Mouse (Mus musculus) limb, embryonic 13.5 days (tissue): Measurements from ENCODE around the gene Fyn. TPM values are rescaled to one million over a fixed set of nuclear protein-coding genes. Genes with fewer than 3 reads are reported as not detected.
A peak's percentile ranks its signal among the peaks of the same experiment; 100 is the strongest.

Source experiments
- ATAC-seq: fragments of 200-750 bp; cut with Nextera tagmentation; 2 replicates; pipeline ENCODE4 v1.8.0; 2017; ENCODE audit warnings: low read depth, moderate number of reproducible peaks, moderate TSS enrichment; ENCODE audit not compliant: low FRiP score
- H3K27ac ChIP-seq: fragments of 300-500 bp; sonication (generic); 2 replicates; pipeline ENCODE4 v1.5.1; 2015; ENCODE audit warnings: inconsistent platforms, mild to moderate bottlenecking, moderate library complexity
- H3K27me3 ChIP-seq: fragments of 300-500 bp; sonication (generic); 2 replicates; pipeline ENCODE4 v1.6.1; 2015; ENCODE audit warnings: mild to moderate bottlenecking, inconsistent platforms
- H3K36me3 ChIP-seq: fragments of 300-500 bp; sonication (generic); 2 replicates; pipeline ENCODE4 v1.6.1; 2015; ENCODE audit warnings: inconsistent platforms, mild to moderate bottlenecking, moderate library complexity
- H3K4me1 ChIP-seq: fragments of 300-500 bp; sonication (generic); 2 replicates; pipeline ENCODE4 v1.6.1; 2015; ENCODE audit warnings: inconsistent platforms
- H3K4me2 ChIP-seq: fragments of 300-500 bp; sonication (generic); replicated peaks from 2 replicates; pipeline ENCODE4 v1.6.1; 2015; ENCODE audit warnings: inconsistent platforms, mild to moderate bottlenecking, moderate library complexity
- H3K4me3 ChIP-seq: fragments of 300-500 bp; sonication (generic); 2 replicates; pipeline ENCODE4 v1.5.1; 2015; ENCODE audit warnings: moderate library complexity, mild to moderate bottlenecking, inconsistent platforms
- H3K9ac ChIP-seq: fragments of 300-500 bp; sonication (generic); 2 replicates; pipeline ENCODE4 v1.6.1; 2015; ENCODE audit warnings: mild to moderate bottlenecking, inconsistent platforms
- H3K9me3 ChIP-seq: fragments of 300-500 bp; sonication (generic); 2 replicates; pipeline ENCODE4 v1.6.1; 2016; ENCODE audit warnings: inconsistent platforms
- WGBS: fragments of 180-500 bp; shearing (Covaris S2); methylation state at CpG from one replicate; pipeline ENCODE4 v1.1.7; 2015; 5-methylcytosine and 5-hydroxymethylcytosine counted together
- polyA plus RNA-seq: library from polyadenylated mRNA; unstranded; fragments of >200 nt; fragmentation: Nextera tagmentation; extraction: Ambion mirVana; gene quantifications from 2 replicates; pipeline ENCODE4 v1.2.1, GENCODE M21; 2015

Fyn gene
- polyA plus RNA-seq, 1 experiment from 2014 or later, result 28.0 TPM

GRCm38 (mm10) chr10:39594716-39595115 is 226.1 kb downstream of the Fyn start:
- WGBS, result 92% methylated on average over 1 of the region's 1 CpGs
- no peak for ATAC-seq
- H3K4me1 ChIP-seq, result peaks cover 30% of the 10 kb centered on the region

DNA sequence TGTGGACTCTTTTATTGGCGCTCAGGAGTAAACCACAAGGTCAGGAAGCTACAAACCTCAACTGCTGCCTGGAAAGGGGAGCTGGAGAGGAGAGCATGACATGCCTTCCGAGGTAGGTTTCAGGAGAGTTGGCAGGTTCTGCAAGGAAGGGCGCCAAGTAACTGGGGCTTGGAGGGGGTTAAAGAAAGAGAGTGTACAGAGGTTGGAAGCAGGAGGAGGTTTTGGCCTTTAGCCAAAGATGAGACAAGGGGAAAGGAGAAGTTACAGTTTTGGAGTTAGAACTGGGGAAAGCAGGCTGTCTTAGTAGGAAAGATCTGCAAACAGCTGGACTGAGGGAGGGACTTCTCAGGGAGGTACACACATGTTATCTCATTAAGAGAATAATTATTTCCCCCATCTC is 227.2 kb downstream of the Fyn start:
- Histone ChIP-seq H3K9ac (no peak overlapping the region), H3K27ac (no peak overlapping the region), H3K4me1 (peaks cover 30% of the 10 kb centered on the region), H3K4me2 (no peak overlapping the region), H3K4me3 (no peak overlapping the region), H3K27me3 (no peaks in the 10 kb centered on the region), H3K9me3 (peaks cover 19% of the 10 kb centered on the region), H3K36me3 (no peaks in the 10 kb centered on the region)
- ATAC-seq, result peak; percentile 46; the same call in 1 of the 2 replicates
- WGBS, result 68% methylated on average over 3 of the region's 3 CpGs

More at GRCm38 (mm10) chr10:39594716-39595115, 226.1 kb downstream of the Fyn start:
- no peak overlapping the region for H3K4me3 ChIP-seq
- no peak overlapping the region for H3K9ac ChIP-seq
- no peak overlapping the region for H3K4me2 ChIP-seq
- H3K27ac ChIP-seq, result no peak overlapping the region
- H3K36me3 ChIP-seq, result no peaks in the 10 kb centered on the region
- H3K9me3 ChIP-seq, result peaks cover 19% of the 10 kb centered on the region
- no peaks in the 10 kb centered on the region for H3K27me3 ChIP-seq

DNA sequence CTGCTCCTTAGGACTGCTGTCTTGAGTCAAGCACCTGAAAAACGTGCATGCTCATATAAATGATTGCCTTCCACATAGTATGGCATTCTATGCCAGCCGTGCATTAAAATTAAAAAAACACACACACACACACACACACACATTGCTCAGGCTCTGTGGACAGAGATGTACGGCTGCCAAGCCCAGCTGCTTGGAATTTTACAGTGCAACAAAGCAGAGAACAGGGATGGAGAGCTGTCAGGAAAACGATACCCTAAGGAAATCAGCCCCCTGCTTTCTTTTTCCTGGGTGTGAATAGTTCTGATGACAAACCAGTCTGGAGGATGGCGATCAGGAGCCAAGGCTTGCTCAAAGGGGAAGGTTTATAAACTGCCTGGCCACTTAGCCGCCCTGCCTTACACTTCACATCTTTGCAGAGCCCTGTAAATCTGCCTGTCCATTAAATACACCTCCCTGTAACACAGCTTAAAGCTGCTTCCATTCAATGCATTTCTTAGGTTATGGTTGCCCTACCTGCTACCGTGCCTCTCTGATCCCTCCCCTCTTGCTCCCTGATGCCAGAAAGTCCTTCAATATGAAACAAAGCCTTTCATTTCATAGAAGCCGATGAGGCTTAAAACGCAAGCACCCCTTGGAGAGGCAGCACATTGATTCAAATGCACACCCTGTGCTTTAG is 228.6 kb downstream of the Fyn start:
- WGBS, result 23% methylated on average over 9 of the region's 9 CpGs
- peaks cover 30% of the 10 kb centered on the region for H3K4me1 ChIP-seq
- H3K27me3 ChIP-seq, result no peaks in the 10 kb centered on the region
- H3K9me3 ChIP-seq, result peaks cover 19% of the 10 kb centered on the region
- no peak overlapping the region for H3K9ac ChIP-seq
- peak overlapping the region; percentile 73 for H3K27ac ChIP-seq
- peak; percentile 52 for ATAC-seq
- H3K4me2 ChIP-seq, result peak overlapping the region; percentile 25
- H3K36me3 ChIP-seq, result no peaks in the 10 kb centered on the region
- no peak overlapping the region for H3K4me3 ChIP-seq

DNA sequence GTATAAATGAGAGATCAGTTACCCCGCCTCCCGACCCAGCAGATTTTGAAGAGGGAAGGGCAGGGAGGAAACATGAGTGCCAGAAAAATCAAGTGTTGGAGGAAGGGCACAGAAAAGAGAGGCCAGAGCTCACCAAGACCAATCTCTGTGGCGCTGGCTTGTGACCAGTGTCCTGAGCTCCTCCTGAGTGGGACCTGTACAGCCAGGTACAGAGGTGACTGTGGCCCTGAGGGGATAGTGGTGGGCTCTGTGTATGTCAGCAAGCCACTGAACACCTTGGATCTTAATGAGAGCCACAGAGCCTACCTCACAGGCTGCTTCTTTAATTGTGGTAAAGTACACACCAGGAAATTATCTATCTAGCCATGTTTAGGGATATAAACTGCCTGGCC is 229.1 kb downstream of the Fyn start:
- no peak overlapping the region for H3K9ac ChIP-seq
- WGBS, result 51% methylated on average over 3 of the region's 3 CpGs
- H3K4me1 ChIP-seq, result peaks cover 30% of the 10 kb centered on the region
- no peak overlapping the region for H3K4me3 ChIP-seq
- ATAC-seq, result 0 out of 2 replicates have a peak, but pooled peaks have one; percentile 21
- no peaks in the 10 kb centered on the region for H3K36me3 ChIP-seq
- H3K27ac ChIP-seq, result peak overlapping the region; percentile 73
- peaks cover 15% of the 10 kb centered on the region for H3K9me3 ChIP-seq
- H3K4me2 ChIP-seq, result peak overlapping the region; percentile 25
- no peaks in the 10 kb centered on the region for H3K27me3 ChIP-seq

DNA sequence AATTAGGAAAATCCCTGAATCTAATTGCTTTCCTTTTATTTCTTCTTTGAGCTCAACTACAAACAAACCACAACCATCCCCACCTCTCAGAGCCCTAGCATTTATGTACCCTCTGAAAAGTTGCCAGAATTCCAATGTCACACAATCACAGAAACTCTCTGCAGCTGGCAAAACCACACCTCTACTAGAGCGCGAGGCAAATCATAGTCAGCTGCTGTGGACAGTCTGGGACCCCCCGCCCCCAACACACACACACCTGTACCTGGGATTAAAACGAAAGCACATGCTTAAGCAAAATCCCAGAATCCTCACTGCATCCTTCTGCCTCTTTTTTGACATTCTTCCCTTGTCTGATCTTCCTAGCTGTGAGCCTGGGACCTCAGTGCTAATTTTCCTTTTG is 230.9 kb downstream of the Fyn start:
- peaks cover 30% of the 10 kb centered on the region for H3K4me1 ChIP-seq
- ATAC-seq, result no peak
- peaks cover 9% of the 10 kb centered on the region for H3K9me3 ChIP-seq
- H3K9ac ChIP-seq, result no peak overlapping the region
- H3K4me3 ChIP-seq, result no peak overlapping the region
- H3K4me2 ChIP-seq, result no peak overlapping the region
- H3K27ac ChIP-seq, result no peak overlapping the region
- no peaks in the 10 kb centered on the region for H3K27me3 ChIP-seq
- H3K36me3 ChIP-seq, result no peaks in the 10 kb centered on the region
- 79% methylated on average over 4 of the region's 4 CpGs for WGBS

DNA sequence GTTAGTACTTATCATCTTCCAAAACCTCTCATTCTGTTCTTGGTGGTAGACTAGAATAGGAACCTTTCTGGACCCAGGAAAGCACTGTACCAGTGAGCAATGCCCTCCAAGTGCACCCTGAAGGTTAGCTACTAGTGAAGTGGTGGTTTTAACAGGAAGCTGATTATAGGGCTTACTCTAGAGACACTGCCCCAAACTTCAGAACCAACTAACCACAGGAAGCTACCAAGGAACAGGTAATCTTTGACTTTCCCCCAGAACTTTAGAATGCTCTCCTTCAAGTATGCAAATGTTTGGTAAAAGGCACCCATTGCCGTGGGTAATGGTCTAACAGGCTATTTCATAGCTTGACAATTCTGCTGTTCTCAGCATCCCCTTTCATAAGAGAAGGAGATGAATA is 231.5 kb downstream of the Fyn start:
- Histone ChIP-seq H3K4me1 (peaks cover 30% of the 10 kb centered on the region), H3K9ac (no peak overlapping the region), H3K4me2 (no peak overlapping the region), H3K27me3 (no peaks in the 10 kb centered on the region), H3K9me3 (peaks cover 13% of the 10 kb centered on the region), H3K4me3 (no peak overlapping the region), H3K36me3 (no peaks in the 10 kb centered on the region), H3K27ac (no peak overlapping the region)
- WGBS, result 90% methylated on average over 1 of the region's 1 CpGs
- no peak for ATAC-seq

- no peaks in the 10 kb centered on the region for H3K27me3 ChIP-seq
- no peaks in the 10 kb centered on the region for H3K36me3 ChIP-seq
- H3K4me1 ChIP-seq, result peaks cover 21% of the 10 kb centered on the region
- no peak overlapping the region for H3K9ac ChIP-seq
- WGBS, result 71% methylated on average over 5 of the region's 5 CpGs
- no peak for ATAC-seq
- no peak overlapping the region for H3K27ac ChIP-seq
- H3K4me2 ChIP-seq, result no peak overlapping the region
- no peak overlapping the region for H3K4me3 ChIP-seq
- H3K9me3 ChIP-seq, result peaks cover 19% of the 10 kb centered on the region
These were observed 232.4 kb downstream of the Fyn start for GRCm38 (mm10) chr10:39601068-39601467.

- 85% methylated on average over 1 of the region's 1 CpGs for WGBS
- no peaks in the 10 kb centered on the region for H3K27me3 ChIP-seq
- ATAC-seq, result no peak
- no peak overlapping the region for H3K27ac ChIP-seq
- no peak overlapping the region for H3K4me2 ChIP-seq
- no peak overlapping the region for H3K4me3 ChIP-seq
- H3K36me3 ChIP-seq, result no peaks in the 10 kb centered on the region
- no peak overlapping the region for H3K9ac ChIP-seq
- H3K4me1 ChIP-seq, result peaks cover 7% of the 10 kb centered on the region
- peaks cover 22% of the 10 kb centered on the region for H3K9me3 ChIP-seq
These were observed 237.8 kb downstream of the Fyn start for GRCm38 (mm10) chr10:39606434-39606833.

- Histone ChIP-seq H3K9me3 (peaks cover 6% of the 10 kb centered on the region), H3K27me3 (no peaks in the 10 kb centered on the region), H3K4me2 (no peak overlapping the region), H3K36me3 (no peaks in the 10 kb centered on the region), H3K27ac (peak overlapping the region; percentile 63), H3K4me1 (peaks cover 45% of the 10 kb centered on the region), H3K9ac (no peak overlapping the region), H3K4me3 (no peak overlapping the region)
- 30% methylated on average over 3 of the region's 3 CpGs for WGBS
- ATAC-seq, result no peak
These were observed 242.6 kb downstream of the Fyn start for GRCm38 (mm10) chr10:39611234-39611633.

GRCm38 (mm10) chr10:39612131-39612530 is 243.5 kb downstream of the Fyn start:
- Histone ChIP-seq H3K27me3 (no peaks in the 10 kb centered on the region), H3K4me3 (no peak overlapping the region), H3K27ac (peak overlapping the region; percentile 89; the same call in 1 of the 2 replicates), H3K9me3 (peaks cover 1% of the 10 kb centered on the region; the same call in 1 of the 2 replicates), H3K4me1 (peaks cover 45% of the 10 kb centered on the region), H3K36me3 (no peaks in the 10 kb centered on the region), H3K4me2 (no peak overlapping the region), H3K9ac (no peak overlapping the region)
- WGBS, result 64% methylated on average over 2 of the region's 2 CpGs
- ATAC-seq, result no peak

- no peaks in the 10 kb centered on the region for H3K27me3 ChIP-seq
- no peaks in the 10 kb centered on the region for H3K9me3 ChIP-seq
- WGBS, result 33% methylated on average over 4 of the region's 4 CpGs
- no peaks in the 10 kb centered on the region for H3K36me3 ChIP-seq
- peak within 1 kb of the TSS; percentile 89 for H3K27ac ChIP-seq
- peak within 1 kb of the TSS; percentile 55 for H3K9ac ChIP-seq
- H3K4me2 ChIP-seq, result peak within 1 kb of the TSS; percentile 59
- peak within 1 kb of the TSS; percentile 36 for H3K4me3 ChIP-seq
- ATAC-seq, result no peak
- H3K4me1 ChIP-seq, result peaks cover 45% of the 10 kb centered on the region
These were observed 244.0 kb downstream of the Fyn start, which contains the start of gene Traf3ip2 for GRCm38 (mm10) chr10:39612633-39612988. Gene Traf3ip2, plus strand, starts transcription at chr10:39612934.

- Histone ChIP-seq H3K4me1 (peaks cover 45% of the 10 kb centered on the region), H3K4me2 (peak overlapping the region; percentile 59), H3K4me3 (peak overlapping the region; percentile 36), H3K27ac (peak overlapping the region; percentile 89), H3K36me3 (no peaks in the 10 kb centered on the region), H3K9me3 (no peaks in the 10 kb centered on the region), H3K27me3 (no peaks in the 10 kb centered on the region), H3K9ac (peak overlapping the region; percentile 55)
- 3% methylated on average over 26 of the region's 26 CpGs for WGBS
- peak; percentile 58 for ATAC-seq
These were observed 244.6 kb downstream of the Fyn start for GRCm38 (mm10) chr10:39612989-39613831.
